Mouse (Mus musculus) G1E (cell line): ENCODE data around the gene Nop2.

Experiments used
- CTCF ChIP-seq: IDR thresholded peaks from 2 replicates; pipeline ENCODE4 v1.5.1; 2012; ENCODE audit warnings: low read depth, low read length, inconsistent platforms, mixed read lengths
- GATA1 ChIP-seq: IDR thresholded peaks from 2 replicates; pipeline ENCODE4 v1.6.1; 2012; ENCODE audit warnings: borderline replicate concordance, low read length, inconsistent platforms, mixed read lengths
- POLR2AphosphoS5 ChIP-seq: IDR thresholded peaks from 2 replicates; pipeline ENCODE4 v1.6.1; 2012; ENCODE audit warnings: low read depth, low read length, inconsistent platforms; ENCODE audit not compliant: insufficient replicate concordance
- TAL1 ChIP-seq: conservative IDR thresholded peaks from 2 replicates; pipeline ENCODE4 v1.6.1; 2012; ENCODE audit warnings: low read depth, low read length, inconsistent platforms, mixed read lengths

GRCm38 (mm10) chr6:125094843-125095242 is 36.9 kb upstream of the Nop2 start:
- TF ChIP-seq CTCF (no peak), GATA1 (no peak), POLR2AphosphoS5 (no peak), TAL1 (no peak)
